11 mouse cellular contexts compared by ENCODE assay signal in the genomic region with DNA sequence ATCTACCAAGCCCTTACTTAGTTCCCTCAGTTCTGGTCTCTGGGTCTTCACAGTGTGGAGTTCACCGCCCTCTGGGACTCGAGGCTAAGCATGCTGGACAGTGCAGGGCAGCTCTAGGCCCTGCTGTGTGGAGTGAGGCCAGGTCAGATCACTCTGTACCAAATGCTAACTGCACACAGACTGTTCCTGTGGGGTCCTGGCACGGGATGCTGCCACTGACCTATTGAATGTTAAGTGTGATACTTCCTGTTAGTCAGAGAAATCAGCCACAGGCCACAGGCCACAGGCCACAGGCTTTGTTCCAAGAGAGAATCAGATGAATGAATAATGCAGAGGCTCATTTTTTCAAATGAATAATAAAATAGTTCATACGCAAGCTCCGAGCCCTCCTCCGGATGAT.
DNase-seq lines count a peak whose midpoint lies in the region; ATAC-seq lines count a peak whose summit lies in the region.
"Had no signal": no experiment of that assay in that cellular context is flagged by ENCODE, and none has a peak within 500 bp of the region (broad histone marks: within the 10 kb centered on the region; RNA-seq: fewer than 3 reads in every experiment).

No protein-coding gene starts in this region.

- H3K4me2 ChIP-seq in embryonic facial prominence, embryonic 15.5 days (replicated peaks): no peak overlapping the region
- H3K4me2 ChIP-seq: kidney, embryonic 15.5 days; liver, embryonic 15.5 days had no signal

- H3K9me3 ChIP-seq in embryonic facial prominence, embryonic 15.5 days (replicated peaks): no peaks in the 10 kb centered on the region
- H3K9me3 ChIP-seq: kidney, embryonic 15.5 days; liver, embryonic 15.5 days had no signal

- peak; percentile 32 for DNase-seq in 3T3-L1 (ENCODE audit: low read depth, low spot score)
- peak; percentile 86 for DNase-seq in brain, adult 2 months (ENCODE audit: low read depth, low spot score)
- DNase-seq in lung, postnatal 36 days: peak; percentile 53
- no peak for DNase-seq in kidney, postnatal 25 days
- no peak for DNase-seq in thymus, postnatal 14 days
- no peak for DNase-seq in right cerebral cortex, adult 2 months (ENCODE audit: low spot score in 2 of 2)
- DNase-seq: adrenal gland, adult 8-10 months; right cerebral cortex, postnatal 14 days had no signal

- H3K9ac ChIP-seq in embryonic facial prominence, embryonic 15.5 days: no peak overlapping the region
- H3K9ac ChIP-seq: kidney, embryonic 15.5 days; liver, embryonic 15.5 days had no signal

- WGBS in embryonic facial prominence, embryonic 15.5 days: 61% methylated on average over 6 of the region's 6 CpGs

- no peak overlapping the region for H3K27ac ChIP-seq in embryonic facial prominence, embryonic 15.5 days (replicated peaks)
- H3K27ac ChIP-seq: kidney, embryonic 15.5 days; liver, embryonic 15.5 days had no signal

- H3K27me3 ChIP-seq in embryonic facial prominence, embryonic 15.5 days: no peaks in the 10 kb centered on the region
- H3K27me3 ChIP-seq: kidney, embryonic 15.5 days; liver, embryonic 15.5 days had no signal

- no peaks in the 10 kb centered on the region for H3K36me3 ChIP-seq in embryonic facial prominence, embryonic 15.5 days
- H3K36me3 ChIP-seq: kidney, embryonic 15.5 days; liver, embryonic 15.5 days had no signal

- no peaks in the 10 kb centered on the region for H3K4me1 ChIP-seq in embryonic facial prominence, embryonic 15.5 days
- H3K4me1 ChIP-seq: kidney, embryonic 15.5 days; liver, embryonic 15.5 days had no signal

- H3K4me3 ChIP-seq in embryonic facial prominence, embryonic 15.5 days (replicated peaks): no peak overlapping the region
- H3K4me3 ChIP-seq: kidney, embryonic 15.5 days; liver, embryonic 15.5 days had no signal

- ATAC-seq in embryonic facial prominence, embryonic 15.5 days (ENCODE audit: insufficient number of reproducible peaks, low FRiP score, low TSS enrichment, low read depth): 0 out of 2 replicates have a peak, but pooled peaks have one; percentile 25

Comparison
In these comparisons a context has a peak if more than half of its experiments do, and no peak if none do; other contexts are left out.
1. DNase-seq: peak in 3T3-L1 (single experiment), brain, adult 2 months (single experiment) and lung, postnatal 36 days (single experiment); none in kidney, postnatal 25 days (0 of 2), thymus, postnatal 14 days (single experiment) and right cerebral cortex, adult 2 months (0 of 2).